Comparison of ENCODE assay signal across 8 mouse cellular contexts in genomic region chr2:122028756-122029700, GRCm38 (mm10). TPM values are rescaled to one million over a fixed set of nuclear protein-coding genes. Genes with fewer than 3 reads are reported as not detected.
DNase-seq lines count a peak whose midpoint lies in the region; ATAC-seq and TF ChIP-seq lines count a peak whose summit lies in the region.

No protein-coding gene starts in this region.

- H3K36me3 ChIP-seq in ES-Bruce4 (ENCODE audit: control insufficient read depth, insufficient read depth, low read length, poor library complexity, severe bottlenecking): peaks cover 24% of the 10 kb centered on the region
- H3K36me3 ChIP-seq in neural tube, embryonic 13.5 days: peaks cover 12% of the 10 kb centered on the region; the same call in 1 of the 2 replicates

- no peak for TF ChIP-seq CTCF in ES-Bruce4 (IDR thresholded peaks at IDR 0.05; ENCODE audit: low read depth, low read length)
- no peak for TF ChIP-seq CTCF in lung, adult 2 months (IDR thresholded peaks at IDR 0.05; ENCODE audit: insufficient read depth, low read length)

- TF ChIP-seq POLR2A in ES-Bruce4 (IDR thresholded peaks at IDR 0.05; ENCODE audit: insufficient read depth, low read length): no peak
- no peak for TF ChIP-seq POLR2A in lung, adult 2 months (IDR thresholded peaks at IDR 0.05; ENCODE audit: borderline replicate concordance, extremely low read depth, low read depth, low read length)

- H3K27ac ChIP-seq in ES-Bruce4 (ENCODE audit: insufficient read depth, low read length): no peak overlapping the region
- peak overlapping the region; percentile 88 for H3K27ac ChIP-seq in neural tube, embryonic 13.5 days (replicated peaks)

- peak overlapping the region; percentile 91 for H3K4me3 ChIP-seq in ES-Bruce4 (ENCODE audit: low read depth, low read length)
- H3K4me3 ChIP-seq in lung, adult 2 months (replicated peaks; ENCODE audit: extremely low read depth, low read depth, low read length): peak overlapping the region; percentile 48
- H3K4me3 ChIP-seq in neural tube, embryonic 13.5 days: peak overlapping the region; percentile 98

- WGBS in lung, adult 2 months: under 1% methylated on average over 71 of the region's 71 CpGs
- WGBS in neural tube, embryonic 13.5 days: 2% methylated on average over 56 of the region's 71 CpGs

- peak overlapping the region; percentile 99 for H3K9ac ChIP-seq in ES-Bruce4 (ENCODE audit: low read depth, poor library complexity, severe bottlenecking)
- peak overlapping the region; percentile 94 for H3K9ac ChIP-seq in neural tube, embryonic 13.5 days

- H3K4me1 ChIP-seq in ES-Bruce4 (ENCODE audit: control insufficient read depth, insufficient read depth, low read length): no peaks in the 10 kb centered on the region
- peaks cover 6% of the 10 kb centered on the region for H3K4me1 ChIP-seq in lung, adult 2 months (ENCODE audit: control insufficient read depth, insufficient read depth, low read length)
- H3K4me1 ChIP-seq in neural tube, embryonic 13.5 days (replicated peaks): peaks cover 21% of the 10 kb centered on the region

- peak; percentile 25 for ATAC-seq in granulocyte monocyte progenitor cell, adult 5-6 weeks (replicated peaks; ENCODE audit: poor library complexity, severe bottlenecking)
- peak; percentile 70 for ATAC-seq in neural tube, embryonic 13.5 days (ENCODE audit: low read depth)

- H3K4me2 ChIP-seq in neural tube, embryonic 13.5 days: peak overlapping the region; percentile 81

- no peaks in the 10 kb centered on the region for H3K9me3 ChIP-seq in ES-Bruce4 (replicated peaks; ENCODE audit: control insufficient read depth, insufficient read depth, low read length, poor library complexity, severe bottlenecking)
- no peaks in the 10 kb centered on the region for H3K9me3 ChIP-seq in neural tube, embryonic 13.5 days

- no peak for TF ChIP-seq EP300 in ES-Bruce4 (IDR thresholded peaks at IDR 0.05; ENCODE audit: insufficient read depth, low read depth, low read length)

- H3K27me3 ChIP-seq in ES-Bruce4 (ENCODE audit: control insufficient read depth, insufficient read depth, low read length, poor library complexity, severe bottlenecking): no peaks in the 10 kb centered on the region
- no peaks in the 10 kb centered on the region for H3K27me3 ChIP-seq in neural tube, embryonic 13.5 days

- DNase-seq in 3134 (ENCODE audit: extremely low read depth, insufficient read length, low spot score): peak; percentile 78
- peak; percentile 61 for DNase-seq in embryo, embryonic 9.5 days (ENCODE audit: extremely low spot score)
- peak; percentile 65 for DNase-seq in kidney, postnatal 10 days
- DNase-seq in lung, adult 2 months: peak; percentile 77
- DNase-seq in thymus, postnatal 4 days: no peak

RNA-seq across cellular contexts. Expression of gene Eif3j1, which starts 0.7 kb away (rescaled TPM):
- 21.8 and 24.4 TPM in 2 replicates for polyA plus RNA-seq in ES-Bruce4 (2011; ENCODE audit: insufficient read depth, insufficient read length, low read depth, missing spikeins)
- 26.1 and 33.8 TPM in 2 replicates for total RNA-seq in granulocyte monocyte progenitor cell, adult 5-6 weeks (2014; fragmentation: Nextera tagmentation)
- 33.5 and 36.9 TPM in 2 replicates for total RNA-seq in granulocyte monocyte progenitor cell, adult 5-6 weeks (2017)
- 3.1 and 3.9 TPM in 2 replicates for polyA plus RNA-seq in lung, adult 2 months (2012; rRNA removed)
- polyA plus RNA-seq in neural tube, embryonic 13.5 days (2015; fragmentation: Nextera tagmentation; extraction: Ambion mirVana): 10.4 TPM in 2 replicates

Comparison
In these comparisons a context has a peak if more than half of its experiments do, and no peak if none do; other contexts are left out.
1. H3K4me3 ChIP-seq: peak in every context shown above with its lines; median percentile 98 in neural tube, embryonic 13.5 days; 91 in ES-Bruce4; 48 in lung, adult 2 months.